Mouse (Mus musculus) megakaryocyte, embryonic 14.5 days (primary cell): ENCODE data around the gene Cfap74.

Experiments
- FLI1 ChIP-seq: IDR thresholded peaks from 2 replicates; pipeline ENCODE4 v1.6.1; 2012; ENCODE audit warnings: low read length, inconsistent platforms, mixed read lengths
- GATA1 ChIP-seq: IDR thresholded peaks from 3 replicates; pipeline ENCODE4 v1.6.1; 2012; ENCODE audit warnings: mixed read lengths, low read length, inconsistent platforms, borderline replicate concordance

- TF ChIP-seq FLI1, result no peak
- no peak for TF ChIP-seq GATA1
These were observed 19.5 kb downstream of the Cfap74 start for GRCm38 (mm10) chr4:155428442-155428841.
